Mouse (Mus musculus) left cerebral cortex, adult 2 months (tissue): Measurements from ENCODE around the gene Ing2. TPM values are rescaled to one million over a fixed set of nuclear protein-coding genes. Genes with fewer than 3 reads are reported as not detected.
A peak's percentile ranks its signal among the peaks of the same experiment; 100 is the strongest.

Experiments used
- DNase-seq, 2 experiments: peaks; one replicate each; pipeline ENCODE4 v3.0.0; 2021 to 2022; ENCODE audit warnings: low spot score in 2 of 2, mixed read lengths in 1 of 2; ENCODE audit errors: extremely low spot score in 1 of 2
- H3K27ac ChIP-seq: fragments of 200-600 bp; 2 replicates; pipeline ENCODE4 v1.8.1; 2022
- H3K4me3 ChIP-seq: fragments of 200-600 bp; 2 replicates; pipeline ENCODE4 v1.8.1; 2022
- CTCF ChIP-seq: fragments of 200-600 bp; IDR thresholded peaks from 2 replicates; pipeline ENCODE4 v1.8.1; 2022; ENCODE audit warnings: antibody characterized with exemption, mild to moderate bottlenecking, moderate library complexity
- intact Hi-C: fragments of 180-260 bp; cut with DNase I; formaldehyde crosslinking; loops from one replicate; pipeline ENCODE4 v1.15.1; 2025
- long read RNA-seq, 2 experiments: library from polyadenylated mRNA; stranded (forward); transcript quantifications; one replicate each; pipeline ENCODE4 v2.0.0; 2021; ENCODE audit warnings: borderline mapping rate in 2 of 2
- total RNA-seq, 2 experiments: library from RNA; stranded (reverse); gene quantifications; 2 replicates each; pipeline ENCODE4 v1.2.3; 2021

Ing2 gene
- 10 to 100 TPM; 52.8 to 56.0 TPM for total RNA-seq
- long read RNA-seq, experiment 1, transcript Ing2-201 (2 exons, 2,812 nt) = major isoform, 39 of 41 reads
- long read RNA-seq, experiment 1, partial matches to known transcripts = 0 of 41 reads
- long read RNA-seq, experiment 1, other reads (novel, unspliced or antisense) = 2 of 41 reads
- long read RNA-seq, experiment 2, transcript Ing2-201 (2 exons, 2,812 nt) = major isoform, 42 of 42 reads
- long read RNA-seq, experiment 2, partial matches to known transcripts = 0 of 42 reads
- long read RNA-seq, experiment 2, other reads (novel, unspliced or antisense) = 0 of 42 reads

- H3K4me3 ChIP-seq = peak within 1 kb of the TSS; percentile 73
- intact Hi-C loops = loop anchor here (1.0 to 5.0 kb wide), 3 partner anchors 39 to 142 kb away; partner anchors contain the start of genes Rwdd4a and Trappc11
- H3K27ac ChIP-seq = peak within 1 kb of the TSS; percentile 99
- TF ChIP-seq CTCF = no peak
- peak; percentile 100 for DNase-seq
These were observed at the start of gene Ing2 for GRCm38 (mm10) chr8:47674777-47675710. Gene Ing2 (minus strand): TSS chr8:47675556.

GRCm38 (mm10) chr8:47721609-47722008 lies 46.3 kb upstream of the Ing2 start:
- no peak for DNase-seq
- Histone ChIP-seq H3K27ac (peak overlapping the region; percentile 70; the same call in 1 of the 2 replicates), H3K4me3 (no peak overlapping the region)
- intact Hi-C loops = no loop called here
- no peak for TF ChIP-seq CTCF

- no peak overlapping the region for H3K4me3 ChIP-seq
- no peak overlapping the region for H3K27ac ChIP-seq
- DNase-seq = no peak
- intact Hi-C loops = no loop called here
- TF ChIP-seq CTCF = no peak
These were observed 43.3 kb upstream of the Ing2 start for GRCm38 (mm10) chr8:47718641-47719040.

GRCm38 (mm10) chr8:47713761-47714745 lies 38.7 kb upstream of the Ing2 start, which contains the start of gene Cdkn2aip:
Gene Cdkn2aip (minus strand): TSS chr8:47713932.
- Histone ChIP-seq H3K27ac (peak within 1 kb of the TSS; percentile 97), H3K4me3 (peak within 1 kb of the TSS; percentile 87)
- intact Hi-C loops = loop anchor here (1.0 to 5.0 kb wide), 2 partner anchors 39 to 182 kb away; partner anchors contain the start of genes Ing2, Rwdd4a and Trappc11
- no peak for TF ChIP-seq CTCF
- peak; percentile 95 for DNase-seq

GRCm38 (mm10) chr8:47713171-47713663 lies 37.9 kb upstream of the Ing2 start:
- Histone ChIP-seq H3K4me3 (peak overlapping the region; percentile 87), H3K27ac (peak overlapping the region; percentile 97)
- intact Hi-C loops = loop anchor here (5.0 kb wide), 1 partner anchor 181 kb away; the partner anchor contains the start of genes Rwdd4a and Trappc11
- TF ChIP-seq CTCF = peak; percentile 2
- DNase-seq = no peak

- DNase-seq = no peak
- no peak overlapping the region for H3K27ac ChIP-seq
- intact Hi-C loops = no loop called here
- TF ChIP-seq CTCF = no peak
- H3K4me3 ChIP-seq = no peak overlapping the region
These were observed 32.8 kb upstream of the Ing2 start for GRCm38 (mm10) chr8:47708106-47708505.

- no peak for TF ChIP-seq CTCF
- no peak for DNase-seq
- Histone ChIP-seq H3K4me3 (no peak overlapping the region), H3K27ac (no peak overlapping the region)
- intact Hi-C loops = no loop called here
These were observed 31.4 kb upstream of the Ing2 start for GRCm38 (mm10) chr8:47706746-47707145.

GRCm38 (mm10) chr8:47702333-47702732 lies 27.0 kb upstream of the Ing2 start:
- no peak for TF ChIP-seq CTCF
- intact Hi-C loops = no loop called here
- Histone ChIP-seq H3K4me3 (no peak overlapping the region), H3K27ac (no peak overlapping the region)
- DNase-seq = no peak

- Histone ChIP-seq H3K27ac (no peak overlapping the region), H3K4me3 (no peak overlapping the region)
- intact Hi-C loops = no loop called here
- no peak for DNase-seq
- TF ChIP-seq CTCF = no peak
These were observed 22.3 kb upstream of the Ing2 start for GRCm38 (mm10) chr8:47697696-47698095.

- peak in 1 of 2 experiments; percentile 44 for DNase-seq
- H3K4me3 ChIP-seq = no peak overlapping the region
- no peak for TF ChIP-seq CTCF
- intact Hi-C loops = loop anchor here (2.0 kb wide), 1 partner anchor 19 kb away; no protein-coding TSS in a partner anchor
- peak overlapping the region; percentile 90 for H3K27ac ChIP-seq
These were observed 20.2 kb upstream of the Ing2 start for GRCm38 (mm10) chr8:47695431-47696105.
